Mouse (Mus musculus) testis, adult 2 months (tissue): ENCODE data around the gene Kcnd3. TPM values are rescaled to one million over a fixed set of nuclear protein-coding genes. Genes with fewer than 3 reads are reported as not detected.

Experiments
- H3K27ac ChIP-seq: fragments of 200-500 bp; 2 replicates; pipeline ENCODE4 v1.5.1; 2012; ENCODE audit warnings: low read depth, low read length; ENCODE audit not compliant: control insufficient read depth, insufficient read depth
- H3K27me3 ChIP-seq: fragments of 200-500 bp; 2 replicates; pipeline ENCODE4 v1.6.1; 2012; ENCODE audit warnings: mild to moderate bottlenecking, low read length, moderate library complexity; ENCODE audit not compliant: control insufficient read depth, insufficient read depth
- H3K36me3 ChIP-seq: fragments of 200-500 bp; 2 replicates; pipeline ENCODE4 v1.6.1; 2012; ENCODE audit warnings: mild to moderate bottlenecking, low read length; ENCODE audit not compliant: control insufficient read depth, insufficient read depth
- H3K4me1 ChIP-seq: fragments of 200-500 bp; 2 replicates; pipeline ENCODE4 v1.6.1; 2012; ENCODE audit warnings: low read length; ENCODE audit not compliant: control insufficient read depth, insufficient read depth
- H3K4me3 ChIP-seq: fragments of 200-500 bp; 2 replicates; pipeline ENCODE4 v1.5.1; 2012; ENCODE audit warnings: low read depth, mild to moderate bottlenecking, low read length, moderate library complexity, mixed read lengths; ENCODE audit not compliant: control insufficient read depth
- CTCF ChIP-seq: fragments of 200-500 bp; IDR thresholded peaks from 2 replicates; pipeline ENCODE4 v1.5.1; 2012; ENCODE audit warnings: low read depth, mild to moderate bottlenecking, inconsistent platforms, low read length, moderate library complexity; ENCODE audit not compliant: control insufficient read depth, insufficient read depth, insufficient replicate concordance
- POLR2A ChIP-seq: fragments of 200-500 bp; IDR thresholded peaks from 2 replicates; pipeline ENCODE4 v1.6.1; 2012; ENCODE audit warnings: low read depth, mild to moderate bottlenecking, inconsistent platforms, low read length, moderate library complexity; ENCODE audit not compliant: control insufficient read depth
- polyA plus RNA-seq: library from polyadenylated mRNA; depleted of rRNA; stranded (reverse); fragments of >200 nt; gene quantifications from 2 replicates; pipeline ENCODE4 v1.2.3, GENCODE M21; 2012

Kcnd3 gene
- polyA plus RNA-seq, 1 experiment = 4.6 TPM

DNA sequence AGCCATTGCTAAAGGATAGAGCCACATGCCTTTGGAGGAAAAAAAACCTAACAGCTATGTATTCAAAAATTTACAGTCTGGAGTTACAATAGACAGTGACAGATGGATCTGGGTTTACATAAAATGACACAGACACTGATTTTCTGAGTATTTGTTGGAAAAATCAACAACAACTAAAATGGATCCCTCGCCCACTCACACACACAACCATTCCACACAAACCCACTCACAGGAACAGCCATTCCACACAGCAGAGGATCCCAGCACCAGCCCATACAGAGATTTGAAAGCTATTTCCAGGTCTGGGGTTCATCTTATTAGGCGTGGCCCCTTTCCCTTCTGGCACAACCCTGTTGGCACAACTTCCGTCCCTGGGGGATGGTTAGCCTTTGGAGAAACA, 156.7 kb downstream of the Kcnd3 start:
- Histone ChIP-seq H3K27ac (no peak overlapping the region), H3K27me3 (no peaks in the 10 kb centered on the region), H3K4me1 (no peaks in the 10 kb centered on the region), H3K36me3 (no peaks in the 10 kb centered on the region), H3K4me3 (no peak overlapping the region)
- TF ChIP-seq CTCF (no peak), POLR2A (no peak)

DNA sequence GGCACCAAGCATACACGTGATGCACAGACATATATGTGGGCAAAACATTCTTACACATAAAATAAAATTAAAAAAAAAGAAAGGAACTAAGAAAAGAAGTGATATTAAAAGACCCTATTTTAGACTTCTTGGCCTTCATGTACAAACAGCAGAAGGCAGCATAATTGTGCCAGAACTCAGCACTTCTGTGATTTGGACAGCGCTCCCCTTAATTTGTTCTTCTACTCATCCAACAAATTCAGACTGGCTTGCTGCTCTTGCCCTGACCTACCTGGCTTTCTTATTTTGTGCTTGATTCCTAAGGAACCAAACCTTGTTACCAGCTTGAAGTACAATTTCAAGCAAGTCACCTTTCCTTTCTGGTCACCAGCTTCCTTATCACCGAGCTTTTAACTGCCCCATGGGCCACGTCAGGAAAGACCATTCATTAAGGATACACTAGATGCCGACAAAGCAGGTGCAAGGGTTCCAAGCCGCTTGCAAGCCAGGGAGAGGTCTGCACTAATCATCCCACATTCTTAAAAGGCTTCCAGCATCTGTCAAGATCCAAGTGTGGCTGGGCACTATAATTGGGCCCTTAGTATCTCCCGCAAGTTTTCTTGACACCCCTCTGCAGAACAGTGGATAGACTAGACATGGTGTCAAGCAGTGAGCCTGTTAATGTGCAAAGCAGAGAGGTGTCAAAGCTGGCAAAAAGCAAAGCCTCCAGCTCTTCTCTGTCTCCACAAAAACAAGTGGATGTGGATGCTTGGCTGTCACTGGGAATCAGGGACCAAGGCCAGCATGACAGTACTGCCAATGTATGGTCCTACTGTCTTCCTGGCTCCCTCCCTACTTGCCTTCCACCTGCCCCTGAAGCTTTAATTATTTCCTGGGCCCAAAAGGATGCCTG, 159.6 kb downstream of the Kcnd3 start:
- H3K36me3 ChIP-seq = no peaks in the 10 kb centered on the region
- no peaks in the 10 kb centered on the region for H3K27me3 ChIP-seq
- H3K4me1 ChIP-seq = no peaks in the 10 kb centered on the region
- no peak overlapping the region for H3K4me3 ChIP-seq
- H3K27ac ChIP-seq = no peak overlapping the region
- TF ChIP-seq POLR2A (no peak), CTCF (no peak)

DNA sequence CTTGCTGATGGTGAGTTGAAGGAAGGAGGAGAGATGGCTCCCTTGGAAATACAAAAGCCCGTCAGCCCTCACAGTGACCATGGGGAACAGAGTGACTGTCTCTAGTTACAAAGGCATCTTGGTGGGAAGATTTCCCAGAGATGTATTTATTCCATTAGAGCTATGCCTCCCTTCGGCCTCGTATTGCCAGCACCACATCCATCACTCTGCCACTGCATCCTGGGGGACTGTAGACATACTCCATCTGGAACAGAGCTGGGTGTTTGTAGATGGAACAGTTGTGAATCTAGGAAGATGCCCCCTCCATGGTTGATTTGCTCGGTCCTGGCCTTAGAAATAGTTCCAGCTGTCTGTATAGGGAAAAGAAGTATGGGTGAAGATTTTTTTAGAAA, 160.3 kb downstream of the Kcnd3 start:
- Histone ChIP-seq H3K27me3 (no peaks in the 10 kb centered on the region), H3K4me1 (no peaks in the 10 kb centered on the region), H3K27ac (no peak overlapping the region), H3K36me3 (no peaks in the 10 kb centered on the region), H3K4me3 (no peak overlapping the region)
- no peak for TF ChIP-seq POLR2A
- no peak for TF ChIP-seq CTCF

DNA sequence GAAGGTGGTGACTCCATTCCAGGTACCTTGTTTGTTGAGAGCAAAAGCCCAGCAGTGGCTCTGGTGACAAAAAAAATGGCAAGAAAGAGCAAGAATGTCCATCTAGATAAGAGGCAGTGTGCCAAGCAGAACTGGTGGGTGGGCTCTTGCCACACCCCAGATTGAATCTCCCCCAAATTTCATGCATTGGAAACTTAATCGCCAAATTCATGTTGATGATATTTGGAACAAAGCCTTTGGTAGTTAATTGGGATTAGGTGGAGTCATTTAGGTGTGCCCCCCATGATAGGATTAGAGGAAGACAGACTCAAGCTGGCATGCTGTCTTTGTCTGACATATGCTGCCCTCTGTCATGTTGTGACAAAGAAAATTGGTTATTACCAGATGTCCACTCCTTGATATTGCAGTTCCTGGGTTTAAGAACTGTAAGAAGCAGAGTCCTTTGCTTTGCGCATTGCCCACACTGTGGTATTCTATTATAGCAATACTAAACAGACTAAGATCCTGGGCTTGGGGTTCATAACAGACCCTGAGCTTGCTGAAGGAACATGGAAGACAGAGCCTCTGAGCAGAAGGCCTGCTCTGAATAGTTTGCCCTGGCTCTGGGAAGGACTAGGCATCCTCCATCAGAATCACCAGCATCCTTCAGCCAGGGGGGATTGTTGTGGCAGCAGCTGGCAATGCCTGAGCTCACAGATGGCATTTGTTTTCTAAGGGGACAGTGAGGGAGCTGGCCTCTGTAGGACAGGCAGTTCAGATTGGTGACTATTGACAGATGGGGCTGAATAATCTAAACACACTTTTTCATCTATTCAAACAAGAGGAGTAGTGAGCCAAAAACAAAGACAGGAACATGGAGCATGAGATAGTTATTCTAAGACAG, 165.0 kb downstream of the Kcnd3 start:
- TF ChIP-seq POLR2A = no peak
- no peak for TF ChIP-seq CTCF
- H3K4me1 ChIP-seq = no peaks in the 10 kb centered on the region
- no peaks in the 10 kb centered on the region for H3K36me3 ChIP-seq
- no peak overlapping the region for H3K27ac ChIP-seq
- H3K27me3 ChIP-seq = no peaks in the 10 kb centered on the region
- H3K4me3 ChIP-seq = no peak overlapping the region

DNA sequence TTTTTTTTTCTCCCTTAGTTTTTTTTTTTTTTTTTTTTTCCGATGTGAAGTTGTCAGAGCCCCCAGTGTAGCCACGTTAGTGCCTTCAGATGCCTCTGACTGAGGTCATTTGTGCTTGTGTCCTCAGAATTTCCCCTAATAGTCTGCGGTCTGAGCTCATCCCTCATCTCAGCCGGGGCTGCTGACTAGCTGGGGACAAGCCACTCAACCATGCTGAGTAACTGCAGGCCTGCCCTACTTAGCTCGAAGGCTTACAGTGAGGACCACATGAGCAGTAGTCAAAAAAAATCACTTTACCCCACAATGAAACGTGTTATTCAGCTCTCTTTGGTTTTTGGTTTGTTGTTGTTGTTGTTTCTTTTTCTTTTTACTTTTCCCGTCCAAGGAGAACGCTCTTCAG, 169.0 kb downstream of the Kcnd3 start:
- Histone ChIP-seq H3K27ac (no peak overlapping the region), H3K36me3 (no peaks in the 10 kb centered on the region), H3K4me3 (no peak overlapping the region), H3K27me3 (no peaks in the 10 kb centered on the region), H3K4me1 (no peaks in the 10 kb centered on the region)
- TF ChIP-seq CTCF (no peak), POLR2A (no peak)

DNA sequence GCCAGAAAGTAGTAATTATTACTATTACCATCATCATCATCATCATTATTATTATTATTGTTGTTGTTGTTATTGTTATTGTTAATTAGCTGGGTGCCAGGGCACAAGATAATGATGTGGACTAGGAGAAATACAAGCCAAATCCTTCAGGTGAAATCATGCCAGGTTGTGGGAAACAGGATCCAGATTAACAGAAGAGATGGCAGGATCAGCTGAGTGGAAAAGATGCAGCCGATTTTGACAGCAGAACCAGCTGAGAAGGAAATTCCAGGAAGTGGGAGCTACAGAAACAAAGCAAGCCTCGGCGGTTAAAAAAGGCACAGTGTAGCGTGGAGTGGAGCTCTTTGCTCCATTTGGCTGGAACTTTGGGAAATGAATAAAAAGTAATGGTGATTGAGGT, 171.0 kb downstream of the Kcnd3 start:
- Histone ChIP-seq H3K27me3 (no peaks in the 10 kb centered on the region), H3K4me1 (no peaks in the 10 kb centered on the region), H3K36me3 (no peaks in the 10 kb centered on the region), H3K4me3 (no peak overlapping the region), H3K27ac (no peak overlapping the region)
- TF ChIP-seq CTCF (no peak), POLR2A (no peak)

DNA sequence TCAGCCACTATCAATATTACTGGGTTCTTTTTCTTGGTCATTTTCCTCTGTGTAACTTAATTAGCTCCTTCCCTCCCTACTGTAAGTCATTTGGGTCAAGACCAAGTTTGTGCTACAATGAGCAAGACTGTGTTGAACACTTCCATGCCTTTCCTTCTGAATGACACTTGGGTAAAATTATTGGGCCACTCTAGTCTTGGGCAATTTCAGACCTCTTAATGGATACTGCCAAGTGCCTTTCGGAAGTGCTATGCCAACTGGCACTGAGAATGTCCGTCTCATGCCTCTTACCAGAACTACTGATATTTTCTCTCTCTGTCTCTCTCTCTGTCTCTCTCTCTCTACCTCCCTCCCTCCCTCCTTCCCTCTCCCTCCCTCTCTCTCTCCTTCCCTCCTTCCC, 173.8 kb downstream of the Kcnd3 start:
- Histone ChIP-seq H3K27me3 (no peaks in the 10 kb centered on the region), H3K27ac (no peak overlapping the region), H3K4me3 (no peak overlapping the region), H3K4me1 (no peaks in the 10 kb centered on the region), H3K36me3 (no peaks in the 10 kb centered on the region)
- TF ChIP-seq POLR2A (no peak), CTCF (no peak)
